Mouse (Mus musculus): ENCODE measurements around the gene Itga1.

- TF ChIP-seq POLR2A (IDR thresholded peaks at IDR 0.05; ENCODE audit: low read depth, low read length) (no peak), CTCF (IDR thresholded peaks at IDR 0.05; ENCODE audit: extremely low read depth, insufficient read length, insufficient replicate concordance, low read depth, low read length) (no peak)
Measured at GRCm38 (mm10) chr13:115091511-115091910, 10.3 kb downstream of the Itga1 start.
